Mouse (Mus musculus): Measurements from ENCODE around the gene Zfp27.

The Zfp27 gene

GRCm38 (mm10) chr7:29905966-29906681 is at the start of gene Zfp27:
TSS of gene Zfp27 (minus strand) at chr7:29906572.
- DNase-seq = peak; percentile 85

GRCm38 (mm10) chr7:29954731-29955130 is 48.4 kb upstream of the Zfp27 start:
- peak; percentile 80 for DNase-seq

GRCm38 (mm10) chr7:29953513-29954401 is 47.4 kb upstream of the Zfp27 start, which contains the start of gene Zfp74:
TSS of gene Zfp74 (minus strand) at chr7:29954089.
- peak; percentile 89 for DNase-seq

GRCm38 (mm10) chr7:29953086-29953485 is 46.7 kb upstream of the Zfp27 start:
- no peak for DNase-seq

GRCm38 (mm10) chr7:29944201-29944600 is 37.8 kb upstream of the Zfp27 start:
- DNase-seq = no peak

GRCm38 (mm10) chr7:29943720-29944119 is 37.3 kb upstream of the Zfp27 start:
- no peak for DNase-seq

- no peak for DNase-seq
Observed at GRCm38 (mm10) chr7:29942740-29943139, 36.4 kb upstream of the Zfp27 start.

- no peak for DNase-seq
Observed at GRCm38 (mm10) chr7:29941027-29941426, 34.7 kb upstream of the Zfp27 start.

- no peak for DNase-seq
Observed at GRCm38 (mm10) chr7:29938856-29939255, 32.5 kb upstream of the Zfp27 start.

- no peak for DNase-seq
Observed at GRCm38 (mm10) chr7:29922780-29923179, 16.4 kb upstream of the Zfp27 start.

- no peak for DNase-seq
Observed at GRCm38 (mm10) chr7:29921439-29922093, 15.2 kb upstream of the Zfp27 start.

GRCm38 (mm10) chr7:29918062-29918453 is 11.7 kb upstream of the Zfp27 start:
- DNase-seq = peak; percentile 26

- DNase-seq = no peak
Observed at GRCm38 (mm10) chr7:29917371-29918061, 11.1 kb upstream of the Zfp27 start.

GRCm38 (mm10) chr7:29912172-29912571 is 5.8 kb upstream of the Zfp27 start:
- DNase-seq = no peak

- DNase-seq = no peak
Observed at GRCm38 (mm10) chr7:29910252-29910651, 3.9 kb upstream of the Zfp27 start.

- peak; percentile 90 for DNase-seq
Observed at GRCm38 (mm10) chr7:29908130-29908950, 2.0 kb upstream of the Zfp27 start, which contains the start of gene Zfp383. TSS of gene Zfp383 (plus strand) at chr7:29908223.

GRCm38 (mm10) chr7:29907206-29907605 is 834 bp upstream of the Zfp27 start:
- no peak for DNase-seq

GRCm38 (mm10) chr7:29906682-29907058 is 298 bp upstream of the Zfp27 start:
- DNase-seq = peak; percentile 8

GRCm38 (mm10) chr7:29904101-29904500 is 2.3 kb downstream of the Zfp27 start:
- DNase-seq = no peak

- DNase-seq = no peak
Observed at GRCm38 (mm10) chr7:29898351-29898750, 8.0 kb downstream of the Zfp27 start.

- no peak for DNase-seq
Observed at GRCm38 (mm10) chr7:29892756-29893155, 13.6 kb downstream of the Zfp27 start.

GRCm38 (mm10) chr7:29890501-29890900 is 15.9 kb downstream of the Zfp27 start:
- DNase-seq = no peak

All from lung, postnatal 36 days (tissue).